ENCODE assay signal across 8 mouse cellular contexts in genomic region chr8:84708774-84709475, GRCm38 (mm10). TPM values are rescaled to one million over a fixed set of nuclear protein-coding genes. Genes with fewer than 3 reads are reported as not detected.
DNase-seq lines count a peak whose midpoint lies in the region; ATAC-seq and TF ChIP-seq lines count a peak whose summit lies in the region.

No protein-coding gene starts in this region.

- TF ChIP-seq POLR2A in liver, adult 2 months (IDR thresholded peaks at IDR 0.05; ENCODE audit: extremely low read depth, insufficient read depth, low read length) = no peak
- peak; percentile 19 for TF ChIP-seq POLR2A in myocyte (IDR thresholded peaks at IDR 0.05; ENCODE audit: insufficient read length, low read depth)

- H3K36me3 ChIP-seq in embryonic facial prominence, embryonic 15.5 days = peaks cover 25% of the 10 kb centered on the region
- no peaks in the 10 kb centered on the region for H3K36me3 ChIP-seq in heart, embryonic 10.5 days
- H3K36me3 ChIP-seq in kidney, embryonic 14.5 days (ENCODE audit: control insufficient read depth, insufficient read depth, low read length) = no peaks in the 10 kb centered on the region
- H3K36me3 ChIP-seq in liver, adult 2 months (ENCODE audit: control insufficient read depth, insufficient read depth, low read length) = no peaks in the 10 kb centered on the region
- H3K36me3 ChIP-seq in myocyte (ENCODE audit: control insufficient read depth, insufficient read depth) = peaks cover 5% of the 10 kb centered on the region

- H3ac ChIP-seq in myocyte (ENCODE audit: control insufficient read depth, insufficient read length) = no peak overlapping the region

- H3K79me2 ChIP-seq in liver, adult 2 months (ENCODE audit: control insufficient read depth, insufficient read depth, low read length) = peaks cover 3% of the 10 kb centered on the region; the same call in 1 of the 2 replicates
- no peaks in the 10 kb centered on the region for H3K79me2 ChIP-seq in myocyte (ENCODE audit: control insufficient read depth, insufficient read depth)

- peak; percentile 89 for DNase-seq in A20 (ENCODE audit: low read depth, low spot score)
- DNase-seq in adrenal gland, postnatal 36 days = peak; percentile 81 to 87
- DNase-seq in heart, embryonic 10.5 days (ENCODE audit: low spot score) = peak; percentile 93
- peak; percentile 57 for DNase-seq in liver, adult 2 months (ENCODE audit: extremely low read depth, low read depth, low spot score)
- DNase-seq in spleen, postnatal 36 days (ENCODE audit: low spot score in 2 of 2) = peak; percentile 78 to 87

- no peak overlapping the region for H3K4me2 ChIP-seq in embryonic facial prominence, embryonic 15.5 days (replicated peaks)
- H3K4me2 ChIP-seq in kidney, embryonic 14.5 days (replicated peaks; ENCODE audit: low read depth, low read length) = no peak overlapping the region
- no peak overlapping the region for H3K4me2 ChIP-seq in myocyte (ENCODE audit: low read depth)

- 17% methylated on average over 12 of the region's 12 CpGs for WGBS in embryonic facial prominence, embryonic 15.5 days
- 16% methylated on average over 12 of the region's 12 CpGs for WGBS in heart, embryonic 10.5 days
- 14% methylated on average over 12 of the region's 12 CpGs for WGBS in kidney, embryonic 14.5 days
- WGBS in liver, adult 2 months = 33% methylated on average over 12 of the region's 12 CpGs

- peaks cover 85% of the 10 kb centered on the region for H3K4me1 ChIP-seq in embryonic facial prominence, embryonic 15.5 days
- peaks cover 69% of the 10 kb centered on the region for H3K4me1 ChIP-seq in heart, embryonic 10.5 days
- H3K4me1 ChIP-seq in kidney, embryonic 14.5 days (ENCODE audit: control insufficient read depth, insufficient read depth, low read length) = peaks cover 59% of the 10 kb centered on the region
- peaks cover 40% of the 10 kb centered on the region for H3K4me1 ChIP-seq in liver, adult 2 months (ENCODE audit: control insufficient read depth, insufficient read depth, low read length)

- no peaks in the 10 kb centered on the region for H3K9me3 ChIP-seq in embryonic facial prominence, embryonic 15.5 days (replicated peaks)
- no peaks in the 10 kb centered on the region for H3K9me3 ChIP-seq in heart, embryonic 10.5 days
- no peaks in the 10 kb centered on the region for H3K9me3 ChIP-seq in kidney, embryonic 14.5 days (ENCODE audit: control insufficient read depth, low read length)

- TF ChIP-seq CTCF in liver, adult 2 months (IDR thresholded peaks at IDR 0.05; ENCODE audit: low read depth, low read length) = peak; percentile 93

- peak overlapping the region; percentile 39; the same call in 1 of the 2 replicates for H3K27ac ChIP-seq in embryonic facial prominence, embryonic 15.5 days (replicated peaks)
- H3K27ac ChIP-seq in heart, embryonic 10.5 days = peak overlapping the region; percentile 17; the same call in 1 of the 2 replicates
- H3K27ac ChIP-seq in kidney, embryonic 14.5 days (ENCODE audit: low read depth, low read length) = no peak overlapping the region
- H3K27ac ChIP-seq in liver, adult 2 months (replicated peaks; ENCODE audit: insufficient read depth, low read depth, low read length) = peak overlapping the region; percentile 50

- ATAC-seq in embryonic facial prominence, embryonic 15.5 days (ENCODE audit: insufficient number of reproducible peaks, low FRiP score, low TSS enrichment, low read depth) = peak; percentile 34
- peak; percentile 56 for ATAC-seq in kidney, embryonic 14.5 days (ENCODE audit: low FRiP score, low TSS enrichment)

- no peak overlapping the region for H3K4me3 ChIP-seq in embryonic facial prominence, embryonic 15.5 days (replicated peaks)
- 0 out of 2 replicates have a peak overlapping the region, but pooled peaks have one; percentile 15 for H3K4me3 ChIP-seq in heart, embryonic 10.5 days
- H3K4me3 ChIP-seq in kidney, embryonic 14.5 days (ENCODE audit: low read length) = no peak overlapping the region
- H3K4me3 ChIP-seq in liver, adult 2 months (ENCODE audit: insufficient read depth, low read depth, low read length) = no peak overlapping the region
- H3K4me3 ChIP-seq in myocyte = no peak overlapping the region

- no peak overlapping the region for H3K9ac ChIP-seq in embryonic facial prominence, embryonic 15.5 days
- no peak overlapping the region for H3K9ac ChIP-seq in kidney, embryonic 14.5 days (ENCODE audit: low read depth, low read length)
- H3K9ac ChIP-seq in liver, adult 2 months (ENCODE audit: low read depth, low read length) = peak overlapping the region; percentile 59

- peaks cover 38% of the 10 kb centered on the region for H3K27me3 ChIP-seq in embryonic facial prominence, embryonic 15.5 days
- peaks cover 95% of the 10 kb centered on the region for H3K27me3 ChIP-seq in heart, embryonic 10.5 days (ENCODE audit: insufficient read depth, poor library complexity, severe bottlenecking)
- H3K27me3 ChIP-seq in kidney, embryonic 14.5 days (ENCODE audit: control insufficient read depth, insufficient read depth, low read length) = peaks cover 64% of the 10 kb centered on the region
- H3K27me3 ChIP-seq in liver, adult 2 months (ENCODE audit: control insufficient read depth, insufficient read depth, low read length) = no peaks in the 10 kb centered on the region
- no peaks in the 10 kb centered on the region for H3K27me3 ChIP-seq in myocyte (ENCODE audit: control insufficient read depth, insufficient read depth, insufficient read length)

TF ChIP-seq in myocyte, 11 proteins besides CTCF, POLR2A, EP300 and RAD21:
- TF ChIP-seq E2F4 (IDR thresholded peaks at IDR 0.05; ENCODE audit: insufficient read depth) (no peak), REST (IDR thresholded peaks at IDR 0.05; ENCODE audit: insufficient read depth, insufficient read length) (no peak), MYOD1 (IDR thresholded peaks at IDR 0.05; ENCODE audit: control insufficient read depth in 1 of 3, insufficient read length in 2 of 3, low read depth in 2 of 3) (no peak), USF1 (IDR thresholded peaks at IDR 0.05; ENCODE audit: low read depth) (no peak), MAX (IDR thresholded peaks at IDR 0.05; ENCODE audit: low read depth) (no peak), TCF12 (IDR thresholded peaks at IDR 0.05; ENCODE audit: insufficient read depth, poor library complexity, severe bottlenecking) (no peak), MYOG (IDR thresholded peaks at IDR 0.05; ENCODE audit: control insufficient read depth in 1 of 3, insufficient read depth in 1 of 3, insufficient read length in 2 of 3, low read depth in 2 of 3) (no peak), POLR2AphosphoS2 (IDR thresholded peaks at IDR 0.05; ENCODE audit: insufficient read length, low read depth) (no peak), TCF3 (IDR thresholded peaks at IDR 0.05; ENCODE audit: insufficient read length, low read depth) (no peak), SRF (IDR thresholded peaks at IDR 0.05; ENCODE audit: control insufficient read depth, insufficient read length, low read depth) (no peak), CEBPB (IDR thresholded peaks at IDR 0.05; ENCODE audit: insufficient read depth, poor library complexity, severe bottlenecking) (no peak)

RNA-seq across cellular contexts. Expression of gene Lyl1, which starts 7.7 kb away (rescaled TPM):
- total RNA-seq in adrenal gland, postnatal 36 days (2021) = 1 to 10 TPM; 2.5 to 2.9 TPM
- polyA plus RNA-seq in embryonic facial prominence, embryonic 15.5 days (2015; fragmentation: Nextera tagmentation; extraction: Ambion mirVana) = 5.8 and 6.0 TPM in 2 replicates
- 18.5 and 19.3 TPM in 2 replicates for polyA plus RNA-seq in heart, embryonic 10.5 days (2016; fragmentation: Nextera tagmentation; extraction: Ambion mirVana)
- 6.3 and 8.9 TPM in 2 replicates for polyA plus RNA-seq in kidney, embryonic 14.5 days (2014; fragmentation: Nextera tagmentation; extraction: Ambion mirVana)
- total RNA-seq in liver, adult 2 months (2014; rRNA removed) = 0.18 and 0.47 TPM in 2 replicates
- polyA plus RNA-seq in liver, adult 2 months (2012; rRNA removed) = 0.71 and 1.3 TPM in 2 replicates
- polyA plus RNA-seq in myocyte (2012; fragmentation: generic; extraction: Trizol) = not detected

RNA-seq across cellular contexts. Expression of gene G430095P16Rik, which starts 13.9 kb away (rescaled TPM):
- total RNA-seq in adrenal gland, postnatal 36 days (2021) = under 1 TPM in 1 of 2 experiments, not detected in 1; 0.46 TPM
- 4.2 and 4.9 TPM in 2 replicates for polyA plus RNA-seq in embryonic facial prominence, embryonic 15.5 days (2015; fragmentation: Nextera tagmentation; extraction: Ambion mirVana)
- 2.1 and 3.2 TPM in 2 replicates for polyA plus RNA-seq in heart, embryonic 10.5 days (2016; fragmentation: Nextera tagmentation; extraction: Ambion mirVana)
- 1.7 and 2.8 TPM in 2 replicates for polyA plus RNA-seq in kidney, embryonic 14.5 days (2014; fragmentation: Nextera tagmentation; extraction: Ambion mirVana)
- not detected in 2 replicates for total RNA-seq in liver, adult 2 months (2014; rRNA removed)
- 0.19 TPM in 1 of 2 replicates, not detected in the other for polyA plus RNA-seq in liver, adult 2 months (2012; rRNA removed)
- polyA plus RNA-seq in myocyte (2012; fragmentation: generic; extraction: Trizol) = 9.4 TPM

RNA-seq across cellular contexts. Expression of gene Nacc1, which starts 21.3 kb away (rescaled TPM):
- 10 to 100 TPM; 73.9 to 80.0 TPM for total RNA-seq in adrenal gland, postnatal 36 days (2021)
- polyA plus RNA-seq in embryonic facial prominence, embryonic 15.5 days (2015; fragmentation: Nextera tagmentation; extraction: Ambion mirVana) = 16.7 and 16.9 TPM in 2 replicates
- polyA plus RNA-seq in heart, embryonic 10.5 days (2016; fragmentation: Nextera tagmentation; extraction: Ambion mirVana) = 22.2 and 25.0 TPM in 2 replicates
- 28.1 and 33.1 TPM in 2 replicates for polyA plus RNA-seq in kidney, embryonic 14.5 days (2014; fragmentation: Nextera tagmentation; extraction: Ambion mirVana)
- 5.3 and 8.0 TPM in 2 replicates for total RNA-seq in liver, adult 2 months (2014; rRNA removed)
- 31.0 and 32.6 TPM in 2 replicates for polyA plus RNA-seq in liver, adult 2 months (2012; rRNA removed)
- polyA plus RNA-seq in myocyte (2012; fragmentation: generic; extraction: Trizol) = 56.1 TPM

RNA-seq across cellular contexts. Expression of gene Trmt1, which starts 22.8 kb away (rescaled TPM):
- total RNA-seq in adrenal gland, postnatal 36 days (2021) = 10 to 100 TPM; 63.8 to 83.7 TPM
- 69.1 and 78.2 TPM in 2 replicates for polyA plus RNA-seq in embryonic facial prominence, embryonic 15.5 days (2015; fragmentation: Nextera tagmentation; extraction: Ambion mirVana)
- polyA plus RNA-seq in heart, embryonic 10.5 days (2016; fragmentation: Nextera tagmentation; extraction: Ambion mirVana) = 59.8 and 64.6 TPM in 2 replicates
- polyA plus RNA-seq in kidney, embryonic 14.5 days (2014; fragmentation: Nextera tagmentation; extraction: Ambion mirVana) = 65.4 and 82.3 TPM in 2 replicates
- total RNA-seq in liver, adult 2 months (2014; rRNA removed) = 20.7 and 27.3 TPM in 2 replicates
- 44.6 and 58.6 TPM in 2 replicates for polyA plus RNA-seq in liver, adult 2 months (2012; rRNA removed)
- polyA plus RNA-seq in myocyte (2012; fragmentation: generic; extraction: Trizol) = 94.4 TPM

RNA-seq across cellular contexts. Expression of gene Ier2, which starts 46.3 kb away (rescaled TPM):
- 10 to 100 TPM; 33.9 to 37.4 TPM for total RNA-seq in adrenal gland, postnatal 36 days (2021)
- 79.7 and 83.9 TPM in 2 replicates for polyA plus RNA-seq in embryonic facial prominence, embryonic 15.5 days (2015; fragmentation: Nextera tagmentation; extraction: Ambion mirVana)
- polyA plus RNA-seq in heart, embryonic 10.5 days (2016; fragmentation: Nextera tagmentation; extraction: Ambion mirVana) = 71.6 and 103 TPM in 2 replicates
- polyA plus RNA-seq in kidney, embryonic 14.5 days (2014; fragmentation: Nextera tagmentation; extraction: Ambion mirVana) = 81.9 and 88.9 TPM in 2 replicates
- 13.1 and 15.6 TPM in 2 replicates for total RNA-seq in liver, adult 2 months (2014; rRNA removed)
- 12.0 and 12.6 TPM in 2 replicates for polyA plus RNA-seq in liver, adult 2 months (2012; rRNA removed)
- 75.7 TPM for polyA plus RNA-seq in myocyte (2012; fragmentation: generic; extraction: Trizol)
